Mouse (Mus musculus): ENCODE data around the gene Gzma. TPM values are rescaled to one million over a fixed set of nuclear protein-coding genes. Genes with fewer than 3 reads are reported as not detected.

Gzma gene
- polyA plus RNA-seq (2014; fragmentation: Illumina TruSeq; extraction: RNeasy Lipid Tissue Mini Kit (QIAGEN cat#74804)), result 1.8 TPM

DNA sequence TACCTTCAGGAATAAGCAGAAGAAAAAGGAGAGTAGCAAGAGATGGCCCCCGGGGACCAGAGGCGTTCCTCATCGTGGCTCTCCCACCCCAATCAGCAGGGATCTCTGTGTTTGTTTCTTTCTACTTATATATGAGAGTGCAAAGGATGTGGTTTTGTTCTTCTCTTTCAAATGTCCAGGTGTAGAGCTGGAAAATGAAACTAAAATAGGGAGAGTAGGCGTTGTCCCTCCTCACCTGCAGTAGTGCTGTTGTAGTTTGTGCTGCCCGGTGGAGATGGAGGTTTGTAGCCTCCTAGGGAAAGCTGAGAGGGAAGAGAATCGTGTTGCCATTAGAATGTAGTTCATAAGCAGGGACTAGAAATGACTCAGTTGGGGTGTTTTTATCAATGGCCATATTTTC is at the start of gene Gzma:
Gene Gzma (minus strand): TSS at position 103 of the 400 bp plus-strand sequence.

DNA sequence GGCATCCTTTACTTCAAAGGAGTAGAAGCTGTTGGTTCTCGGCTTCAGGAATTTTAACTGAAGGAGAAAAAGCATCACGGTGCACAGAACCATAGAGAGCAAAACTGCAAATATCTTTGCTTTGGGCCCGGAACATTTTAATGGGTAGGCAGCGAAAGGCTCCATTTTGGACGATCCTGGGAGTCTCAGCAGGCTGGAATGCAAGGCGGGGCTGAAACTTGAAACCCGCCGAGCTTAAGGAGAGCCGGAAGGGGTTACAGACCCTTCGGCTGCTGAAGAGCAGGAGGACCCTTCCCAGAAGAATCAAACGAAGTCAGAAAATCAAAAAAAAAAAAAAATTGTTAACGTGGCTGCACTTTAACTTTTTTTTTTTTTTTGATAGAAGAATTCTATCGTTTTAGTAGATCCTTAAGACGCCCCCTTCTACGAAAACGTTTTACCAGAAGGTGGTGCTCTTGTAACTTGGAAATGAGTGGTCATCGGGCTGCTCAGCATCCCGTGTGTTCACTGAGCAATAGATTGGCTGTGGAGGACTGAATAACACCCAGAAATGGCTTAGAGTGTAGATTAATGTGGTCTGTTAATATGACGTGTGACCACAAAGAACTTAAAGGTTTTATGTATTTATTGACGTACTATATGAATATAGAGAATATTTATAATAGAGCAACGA is 54.4 kb downstream of the Gzma start, which contains the start of gene Gpx8:
Gene Gpx8 (minus strand): TSS at position 200 of the 673 bp plus-strand sequence.

Other genes starting within 250 kb of the Gzma start
- 121 TPM for gene Mtrex, start 173.6 kb downstream of the Gzma start, polyA plus RNA-seq (2014; fragmentation: Illumina TruSeq; extraction: RNeasy Lipid Tissue Mini Kit (QIAGEN cat#74804))
- gene Dhx29, start 173.5 kb downstream of the Gzma start, polyA plus RNA-seq (2014; fragmentation: Illumina TruSeq; extraction: RNeasy Lipid Tissue Mini Kit (QIAGEN cat#74804)), result 39.4 TPM
- gene Ccno, start 113.2 kb downstream of the Gzma start, polyA plus RNA-seq (2014; fragmentation: Illumina TruSeq; extraction: RNeasy Lipid Tissue Mini Kit (QIAGEN cat#74804)), result 3.0 TPM
- gene Mcidas, start 107.1 kb downstream of the Gzma start, polyA plus RNA-seq (2014; fragmentation: Illumina TruSeq; extraction: RNeasy Lipid Tissue Mini Kit (QIAGEN cat#74804)), result not detected
- gene Cdc20b, start 65.9 kb downstream of the Gzma start, polyA plus RNA-seq (2014; fragmentation: Illumina TruSeq; extraction: RNeasy Lipid Tissue Mini Kit (QIAGEN cat#74804)), result not detected
- 285 TPM for gene Gpx8, start 54.6 kb downstream of the Gzma start, polyA plus RNA-seq (2014; fragmentation: Illumina TruSeq; extraction: RNeasy Lipid Tissue Mini Kit (QIAGEN cat#74804))
- gene Esm1, start 108.7 kb upstream of the Gzma start, polyA plus RNA-seq (2014; fragmentation: Illumina TruSeq; extraction: RNeasy Lipid Tissue Mini Kit (QIAGEN cat#74804)), result 2.5 TPM
- not detected for gene Gzmk, start 124.9 kb upstream of the Gzma start, polyA plus RNA-seq (2014; fragmentation: Illumina TruSeq; extraction: RNeasy Lipid Tissue Mini Kit (QIAGEN cat#74804))
- 5.9 TPM for gene BC067074, start 192.2 kb upstream of the Gzma start, polyA plus RNA-seq (2014; fragmentation: Illumina TruSeq; extraction: RNeasy Lipid Tissue Mini Kit (QIAGEN cat#74804))

All from ovary, adult 10 weeks (tissue).